Mouse (Mus musculus) ovary, postnatal 14 days (tissue): Measurements from ENCODE around the gene Alkbh2.

ENCODE experiments used
- DNase-seq: peaks from one replicate; pipeline ENCODE4 v3.0.0; 2022; ENCODE audit warnings: low spot score

The Alkbh2 gene

GRCm38 (mm10) chr5:114146028-114146888, 18.2 kb upstream of the Alkbh2 start, which contains the start of gene Acacb:
TSS of gene Acacb (plus strand) at chr5:114146535.
- no peak for DNase-seq

GRCm38 (mm10) chr5:114139175-114139574, 11.2 kb upstream of the Alkbh2 start:
- DNase-seq: peak; percentile 74

GRCm38 (mm10) chr5:114138277-114139164, 10.5 kb upstream of the Alkbh2 start:
- no peak for DNase-seq

GRCm38 (mm10) chr5:114137481-114138276, 9.7 kb upstream of the Alkbh2 start:
- no peak for DNase-seq

GRCm38 (mm10) chr5:114135516-114135915, 7.5 kb upstream of the Alkbh2 start:
- DNase-seq: no peak

- DNase-seq: peak; percentile 60
Measured at GRCm38 (mm10) chr5:114134091-114134534, 6.1 kb upstream of the Alkbh2 start.

- DNase-seq: no peak
Measured at GRCm38 (mm10) chr5:114132841-114133240, 4.8 kb upstream of the Alkbh2 start.

GRCm38 (mm10) chr5:114131521-114131840, 3.5 kb upstream of the Alkbh2 start:
- peak; percentile 44 for DNase-seq

GRCm38 (mm10) chr5:114130698-114131520, 2.9 kb upstream of the Alkbh2 start:
- peak; percentile 91 for DNase-seq

GRCm38 (mm10) chr5:114130211-114130605, 2.2 kb upstream of the Alkbh2 start, which contains the start of gene Ung:
TSS of gene Ung (plus strand) at chr5:114130386.
- no peak for DNase-seq

- no peak for DNase-seq
Measured at GRCm38 (mm10) chr5:114129550-114130210, 1.7 kb upstream of the Alkbh2 start.

- no peak for DNase-seq
Measured at GRCm38 (mm10) chr5:114126499-114127244, 1.3 kb downstream of the Alkbh2 start.

GRCm38 (mm10) chr5:114126008-114126407, 2.0 kb downstream of the Alkbh2 start:
- DNase-seq: no peak

GRCm38 (mm10) chr5:114119806-114120205, 8.2 kb downstream of the Alkbh2 start:
- no peak for DNase-seq

GRCm38 (mm10) chr5:114116586-114116985, 11.4 kb downstream of the Alkbh2 start:
- no peak for DNase-seq

GRCm38 (mm10) chr5:114115030-114115429, 13.0 kb downstream of the Alkbh2 start:
- DNase-seq: no peak

GRCm38 (mm10) chr5:114113334-114113733, 14.7 kb downstream of the Alkbh2 start:
- DNase-seq: no peak

GRCm38 (mm10) chr5:114106391-114106935, 21.6 kb downstream of the Alkbh2 start:
- no peak for DNase-seq

- DNase-seq: no peak
Measured at GRCm38 (mm10) chr5:114102807-114103206, 25.2 kb downstream of the Alkbh2 start.
